Mouse (Mus musculus) embryonic facial prominence, embryonic 13.5 days (tissue): Measurements from ENCODE around the gene Papola. TPM values are rescaled to one million over a fixed set of nuclear protein-coding genes. Genes with fewer than 3 reads are reported as not detected.

Experiments
- ATAC-seq: fragments of 200-750 bp; cut with Nextera tagmentation; 2 replicates; pipeline ENCODE4 v1.8.0; 2017; ENCODE audit warnings: low read depth; ENCODE audit not compliant: insufficient number of reproducible peaks, insufficient read depth, low FRiP score, low TSS enrichment
- H3K27ac ChIP-seq: fragments of 300-500 bp; sonication (generic); 2 replicates; pipeline ENCODE4 v1.5.1; 2015; ENCODE audit warnings: moderate library complexity, mild to moderate bottlenecking, inconsistent platforms
- H3K27me3 ChIP-seq: fragments of 300-500 bp; sonication (generic); 2 replicates; pipeline ENCODE4 v1.6.1; 2015; ENCODE audit warnings: mild to moderate bottlenecking, inconsistent platforms
- H3K36me3 ChIP-seq: fragments of 300-500 bp; sonication (generic); 2 replicates; pipeline ENCODE4 v1.6.1; 2015; ENCODE audit warnings: mild to moderate bottlenecking, inconsistent platforms
- H3K4me1 ChIP-seq: fragments of 300-500 bp; sonication (generic); 2 replicates; pipeline ENCODE4 v1.6.1; 2015; ENCODE audit warnings: inconsistent platforms
- H3K4me2 ChIP-seq: fragments of 300-500 bp; sonication (generic); 2 replicates; pipeline ENCODE4 v1.6.1; 2015; ENCODE audit warnings: moderate library complexity, mild to moderate bottlenecking, inconsistent platforms
- H3K4me3 ChIP-seq: fragments of 300-500 bp; sonication (generic); 2 replicates; pipeline ENCODE4 v1.5.1; 2015; ENCODE audit warnings: mild to moderate bottlenecking, inconsistent platforms
- H3K9ac ChIP-seq: fragments of 300-500 bp; sonication (generic); 2 replicates; pipeline ENCODE4 v1.6.1; 2015; ENCODE audit warnings: mild to moderate bottlenecking, inconsistent platforms
- H3K9me3 ChIP-seq: fragments of 300-500 bp; sonication (generic); 2 replicates; pipeline ENCODE4 v1.6.1; 2016; ENCODE audit warnings: inconsistent platforms
- WGBS: fragments of 180-500 bp; shearing (Covaris S2); methylation state at CpG from one replicate; pipeline ENCODE4 v1.1.7; 2015; ENCODE audit warnings: mixed read lengths; 5-methylcytosine and 5-hydroxymethylcytosine counted together
- polyA plus RNA-seq: library from polyadenylated mRNA; unstranded; fragments of >200 nt; fragmentation: Nextera tagmentation; extraction: Ambion mirVana; gene quantifications from 2 replicates; pipeline ENCODE4 v1.2.1, GENCODE M21; 2015

The Papola gene
- polyA plus RNA-seq, 1 experiment from 2014 or later: 229 TPM

- peaks cover 1% of the 10 kb centered on the region; the same call in 1 of the 2 replicates for H3K4me1 ChIP-seq
- H3K36me3 ChIP-seq: peaks cover 66% of the 10 kb centered on the region
- WGBS: 94% methylated on average over 7 of the region's 7 CpGs
- no peaks in the 10 kb centered on the region for H3K27me3 ChIP-seq
- H3K9ac ChIP-seq: no peak overlapping the region
- no peak overlapping the region for H3K27ac ChIP-seq
- ATAC-seq: no peak
- H3K4me2 ChIP-seq: no peak overlapping the region
- no peak overlapping the region for H3K4me3 ChIP-seq
- H3K9me3 ChIP-seq: no peaks in the 10 kb centered on the region
Observed at GRCm38 (mm10) chr12:105807416-105807815, 22.9 kb downstream of the Papola start.

- Histone ChIP-seq H3K9ac (no peak overlapping the region), H3K27me3 (no peaks in the 10 kb centered on the region), H3K36me3 (peaks cover 64% of the 10 kb centered on the region), H3K4me1 (peaks cover 3% of the 10 kb centered on the region; the same call in 1 of the 2 replicates), H3K4me2 (no peak overlapping the region), H3K9me3 (no peaks in the 10 kb centered on the region), H3K27ac (no peak overlapping the region), H3K4me3 (no peak overlapping the region)
- WGBS: 44% methylated on average over 3 of the region's 3 CpGs
- ATAC-seq: no peak
Observed at GRCm38 (mm10) chr12:105808945-105809344, 24.5 kb downstream of the Papola start.

- WGBS: 88% methylated on average over 6 of the region's 6 CpGs
- no peak overlapping the region for H3K4me2 ChIP-seq
- peaks cover 69% of the 10 kb centered on the region for H3K36me3 ChIP-seq
Observed at GRCm38 (mm10) chr12:105810608-105811007, 26.1 kb downstream of the Papola start.

GRCm38 (mm10) chr12:105813957-105814356, 29.5 kb downstream of the Papola start:
- 88% methylated on average over 6 of the region's 6 CpGs for WGBS
- no peaks in the 10 kb centered on the region for H3K9me3 ChIP-seq
- no peak overlapping the region for H3K4me2 ChIP-seq
- H3K27ac ChIP-seq: no peak overlapping the region
- no peak for ATAC-seq
- no peak overlapping the region for H3K9ac ChIP-seq
- peaks cover 3% of the 10 kb centered on the region; the same call in 1 of the 2 replicates for H3K4me1 ChIP-seq
- H3K4me3 ChIP-seq: no peak overlapping the region
- peaks cover 63% of the 10 kb centered on the region for H3K36me3 ChIP-seq
- no peaks in the 10 kb centered on the region for H3K27me3 ChIP-seq

More at GRCm38 (mm10) chr12:105810608-105811007, 26.1 kb downstream of the Papola start:
- Histone ChIP-seq H3K27ac (no peak overlapping the region), H3K9me3 (no peaks in the 10 kb centered on the region), H3K4me1 (peaks cover 3% of the 10 kb centered on the region; the same call in 1 of the 2 replicates), H3K27me3 (no peaks in the 10 kb centered on the region), H3K9ac (no peak overlapping the region), H3K4me3 (no peak overlapping the region)
- ATAC-seq: no peak

- no peak overlapping the region for H3K9ac ChIP-seq
- H3K27me3 ChIP-seq: no peaks in the 10 kb centered on the region
- H3K4me2 ChIP-seq: no peak overlapping the region
- no peak overlapping the region for H3K4me3 ChIP-seq
- no peaks in the 10 kb centered on the region for H3K4me1 ChIP-seq
- WGBS: 86% methylated on average over 4 of the region's 4 CpGs
- H3K36me3 ChIP-seq: peaks cover 90% of the 10 kb centered on the region
- H3K9me3 ChIP-seq: no peaks in the 10 kb centered on the region
- ATAC-seq: no peak
- H3K27ac ChIP-seq: no peak overlapping the region
Observed at GRCm38 (mm10) chr12:105823472-105823871, 39.0 kb downstream of the Papola start.

GRCm38 (mm10) chr12:105824743-105825142, 40.2 kb downstream of the Papola start:
- Histone ChIP-seq H3K9ac (no peak overlapping the region), H3K4me3 (no peak overlapping the region), H3K4me2 (no peak overlapping the region), H3K27me3 (no peaks in the 10 kb centered on the region), H3K27ac (no peak overlapping the region), H3K9me3 (no peaks in the 10 kb centered on the region), H3K36me3 (peaks cover 92% of the 10 kb centered on the region), H3K4me1 (no peaks in the 10 kb centered on the region)
- ATAC-seq: no peak
- WGBS: 69% methylated on average over 8 of the region's 8 CpGs

DNA sequence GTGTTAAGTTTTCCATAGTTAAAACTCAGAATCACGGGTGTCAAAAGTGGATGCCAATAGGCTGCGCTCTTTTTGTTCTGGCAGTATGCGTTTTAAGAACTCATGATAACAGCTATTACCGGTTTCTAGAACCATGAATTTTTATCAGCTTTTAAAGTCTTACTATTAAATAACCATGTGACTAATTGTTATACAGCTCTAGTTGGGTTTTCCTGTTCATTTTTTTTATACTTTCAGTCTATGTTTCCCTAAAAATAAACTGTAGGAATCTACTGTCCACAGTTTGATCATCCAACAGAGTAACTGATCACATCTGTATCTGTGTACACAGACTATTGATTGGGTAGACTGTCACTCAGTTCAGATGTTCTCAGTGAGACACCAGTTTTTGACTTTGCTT, 40.8 kb downstream of the Papola start:
- Histone ChIP-seq H3K9me3 (no peaks in the 10 kb centered on the region), H3K36me3 (peaks cover 90% of the 10 kb centered on the region), H3K4me2 (no peak overlapping the region), H3K27ac (no peak overlapping the region), H3K4me1 (no peaks in the 10 kb centered on the region), H3K4me3 (no peak overlapping the region), H3K9ac (no peak overlapping the region), H3K27me3 (no peaks in the 10 kb centered on the region)
- ATAC-seq: no peak
- WGBS: 96% methylated on average over 4 of the region's 4 CpGs

DNA sequence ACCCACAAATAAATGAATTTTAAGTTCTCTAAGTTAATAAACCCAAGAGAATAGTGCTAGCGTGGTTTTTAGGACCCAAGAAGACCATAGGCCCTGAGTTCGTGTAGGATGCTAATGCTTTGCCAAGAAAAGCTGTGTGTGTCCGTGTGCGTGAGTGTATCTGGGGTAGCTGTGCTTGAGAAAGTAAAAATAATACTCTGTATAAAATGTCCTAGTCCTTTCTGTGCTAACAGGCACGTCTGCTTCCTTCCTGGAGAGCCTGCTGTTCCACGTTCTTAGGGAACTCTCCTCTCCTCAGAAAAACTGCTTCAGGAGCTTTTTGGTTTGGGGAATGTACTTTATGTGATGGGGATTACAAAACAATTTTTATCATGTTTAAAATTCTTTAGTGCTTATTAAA, 48.0 kb downstream of the Papola start:
- Histone ChIP-seq H3K36me3 (peaks cover 78% of the 10 kb centered on the region), H3K4me1 (peaks cover 4% of the 10 kb centered on the region; the same call in 1 of the 2 replicates), H3K4me2 (no peak overlapping the region), H3K9ac (no peak overlapping the region), H3K27me3 (no peaks in the 10 kb centered on the region), H3K27ac (no peak overlapping the region), H3K9me3 (no peaks in the 10 kb centered on the region), H3K4me3 (no peak overlapping the region)
- 80% methylated on average over 6 of the region's 6 CpGs for WGBS
- no peak for ATAC-seq

DNA sequence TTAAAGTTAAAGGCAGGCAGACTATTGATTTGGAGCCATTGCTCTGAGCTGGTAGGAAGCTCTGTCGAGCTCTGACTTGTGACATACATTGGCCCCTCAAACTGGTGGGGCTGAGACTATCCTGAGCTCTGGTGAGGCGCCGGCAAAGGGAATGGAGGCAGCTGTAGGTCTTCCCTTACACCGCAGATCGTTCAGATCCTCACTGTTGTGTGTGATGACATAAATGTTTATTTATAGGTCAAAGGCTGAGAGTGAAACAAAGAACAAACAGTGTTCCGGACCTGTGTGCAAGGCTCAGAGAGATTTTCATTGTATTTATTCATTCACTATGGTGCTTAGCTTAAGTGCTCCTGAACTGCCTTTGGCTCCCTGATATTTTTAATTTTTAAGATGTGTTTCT, 50.4 kb downstream of the Papola start:
- peaks cover 67% of the 10 kb centered on the region for H3K36me3 ChIP-seq
- no peak overlapping the region for H3K4me3 ChIP-seq
- H3K9ac ChIP-seq: no peak overlapping the region
- no peaks in the 10 kb centered on the region for H3K27me3 ChIP-seq
- H3K9me3 ChIP-seq: no peaks in the 10 kb centered on the region
- peaks cover 4% of the 10 kb centered on the region; the same call in 1 of the 2 replicates for H3K4me1 ChIP-seq
- no peak for ATAC-seq
- H3K4me2 ChIP-seq: no peak overlapping the region
- 73% methylated on average over 6 of the region's 6 CpGs for WGBS
- H3K27ac ChIP-seq: no peak overlapping the region

DNA sequence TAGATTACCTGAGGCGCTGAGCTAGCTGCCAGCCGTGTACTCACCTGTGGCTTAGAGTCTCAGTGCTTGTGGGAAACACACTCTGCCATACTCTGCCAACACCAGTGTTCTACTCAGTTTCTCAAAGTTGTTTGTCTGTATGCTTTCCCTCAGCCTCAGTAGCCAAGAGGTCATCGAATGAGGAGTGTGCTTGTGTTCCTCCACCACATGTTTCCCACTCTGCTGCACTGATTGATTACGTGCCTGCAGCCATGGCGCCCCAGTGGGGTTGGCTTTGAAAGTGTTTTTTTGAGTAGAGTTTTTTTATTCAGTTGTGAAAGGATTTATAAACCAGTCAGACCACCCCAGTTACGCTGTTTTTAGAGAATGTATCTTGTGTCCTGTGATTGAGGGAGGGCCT, 51.1 kb downstream of the Papola start:
- Histone ChIP-seq H3K4me2 (no peak overlapping the region), H3K9me3 (no peaks in the 10 kb centered on the region), H3K4me1 (peaks cover 4% of the 10 kb centered on the region; the same call in 1 of the 2 replicates), H3K9ac (no peak overlapping the region), H3K36me3 (peaks cover 69% of the 10 kb centered on the region), H3K27me3 (no peaks in the 10 kb centered on the region), H3K27ac (no peak overlapping the region), H3K4me3 (no peak overlapping the region)
- 45% methylated on average over 6 of the region's 6 CpGs for WGBS
- no peak for ATAC-seq

DNA sequence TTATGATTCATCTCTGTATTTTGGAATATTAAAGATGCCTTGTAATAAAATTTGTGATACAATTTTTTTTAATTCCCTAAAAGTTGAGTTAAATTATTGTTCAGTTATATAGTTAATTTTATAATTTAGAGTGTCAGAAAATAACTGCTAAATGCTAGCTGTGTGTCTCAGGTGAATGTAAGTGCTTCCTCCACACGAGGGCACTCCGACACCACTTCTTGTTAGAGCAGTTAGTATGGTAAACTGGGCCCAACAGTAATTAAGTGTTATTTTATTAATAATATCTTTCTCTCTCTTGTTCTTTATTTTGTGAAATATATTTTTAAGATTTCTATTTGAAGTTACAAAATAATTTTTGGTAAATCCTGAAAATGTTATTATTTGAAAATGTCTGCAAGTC, 51.7 kb downstream of the Papola start:
- Histone ChIP-seq H3K27me3 (no peaks in the 10 kb centered on the region), H3K36me3 (peaks cover 70% of the 10 kb centered on the region), H3K4me2 (no peak overlapping the region), H3K4me3 (no peak overlapping the region), H3K9ac (no peak overlapping the region), H3K4me1 (peaks cover 4% of the 10 kb centered on the region; the same call in 1 of the 2 replicates), H3K9me3 (no peaks in the 10 kb centered on the region), H3K27ac (no peak overlapping the region)
- ATAC-seq: no peak
- WGBS: 73% methylated on average over 2 of the region's 2 CpGs

DNA sequence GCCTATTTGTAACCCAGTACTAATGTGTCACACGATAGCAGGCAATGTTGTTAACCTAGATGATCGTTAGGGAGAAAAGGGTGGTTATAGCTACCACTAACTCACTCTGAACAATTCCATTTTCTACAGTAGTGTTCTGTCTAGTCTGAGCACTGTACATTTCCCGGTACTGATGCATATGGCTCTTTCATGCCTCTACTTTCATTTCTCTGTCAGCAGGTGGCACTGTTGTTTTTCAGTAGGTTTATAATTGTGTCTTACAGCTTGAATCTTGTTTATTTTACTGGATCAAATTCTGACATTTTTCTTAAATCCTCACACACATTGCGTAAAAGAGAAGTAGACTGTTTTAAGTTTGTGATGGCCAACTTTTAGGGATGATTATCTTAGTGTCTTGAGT, 54.6 kb downstream of the Papola start:
- ATAC-seq: no peak
- WGBS: 64% methylated on average over 4 of the region's 4 CpGs

More for the DNA sequence above, 54.6 kb downstream of the Papola start:
- H3K9ac ChIP-seq: no peak overlapping the region
- H3K27me3 ChIP-seq: no peaks in the 10 kb centered on the region
- peaks cover 4% of the 10 kb centered on the region; the same call in 1 of the 2 replicates for H3K4me1 ChIP-seq
- H3K9me3 ChIP-seq: no peaks in the 10 kb centered on the region
- peaks cover 56% of the 10 kb centered on the region for H3K36me3 ChIP-seq
- no peak overlapping the region for H3K4me3 ChIP-seq
- H3K27ac ChIP-seq: no peak overlapping the region
- H3K4me2 ChIP-seq: no peak overlapping the region
